In the genomic region with DNA sequence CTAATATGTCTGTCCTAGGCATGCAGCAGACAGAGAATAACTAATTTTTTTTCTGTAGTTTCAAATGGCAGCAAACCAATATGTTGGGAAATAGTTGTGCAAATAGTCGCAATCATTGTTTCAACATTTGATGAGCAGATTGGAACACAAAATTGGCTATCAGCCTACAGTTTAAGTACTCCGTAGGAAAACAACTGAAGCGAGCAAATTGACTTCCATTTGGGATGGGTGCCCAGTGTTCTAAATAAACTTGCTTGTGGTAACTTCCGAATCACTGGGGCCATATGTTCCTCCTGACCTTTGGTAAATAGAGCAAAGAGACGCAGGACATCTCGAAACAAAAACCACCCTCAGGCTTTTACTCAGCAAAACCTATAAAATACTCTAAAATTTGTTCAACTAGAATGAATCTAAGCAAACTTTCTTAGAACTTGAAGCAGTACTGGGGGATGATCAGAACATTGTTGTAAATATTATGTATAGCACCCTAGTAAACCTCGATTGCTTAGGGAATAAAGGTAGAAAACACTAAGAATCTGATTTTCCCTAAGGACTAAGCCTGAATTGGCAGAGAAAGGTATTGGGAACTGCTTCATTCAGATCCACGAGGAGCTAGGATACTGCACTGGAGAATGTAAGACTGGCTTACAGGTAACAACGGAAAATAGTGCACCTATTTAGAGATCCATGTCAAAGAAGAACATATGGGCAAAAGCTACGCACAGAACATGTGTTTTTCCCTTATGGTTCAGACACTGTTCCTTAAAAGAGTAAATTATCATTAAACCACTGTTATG, we compare ENCODE assay signal across 15 mouse cellular contexts.
DNase-seq lines count a peak whose midpoint lies in the region; ATAC-seq and TF ChIP-seq lines count a peak whose summit lies in the region.
"Had no signal": no experiment of that assay in that cellular context is flagged by ENCODE, and none has a peak within 500 bp of the region (broad histone marks: within the 10 kb centered on the region; RNA-seq: fewer than 3 reads in every experiment).

No protein-coding gene starts in this region.

- no peaks in the 10 kb centered on the region for H3K27me3 ChIP-seq in liver, postnatal 0 days (ENCODE audit: insufficient read depth, low read length)
- H3K27me3 ChIP-seq: CH12.LX; heart, embryonic 13.5 days; kidney, embryonic 15.5 days; megakaryocyte, embryonic 14.5 days had no signal

- H3K27ac ChIP-seq in liver, postnatal 0 days (ENCODE audit: low read depth) = no peak overlapping the region
- H3K27ac ChIP-seq: heart, embryonic 13.5 days; kidney, embryonic 15.5 days had no signal

- H3K36me3 ChIP-seq in liver, postnatal 0 days (replicated peaks; ENCODE audit: insufficient read depth, low read length) = no peaks in the 10 kb centered on the region
- H3K36me3 ChIP-seq: heart, embryonic 13.5 days; kidney, embryonic 15.5 days had no signal

- no peak for TF ChIP-seq CTCF in liver, postnatal 0 days (IDR thresholded peaks at IDR 0.05; ENCODE audit: low read depth)

- H3K4me3 ChIP-seq in liver, postnatal 0 days (ENCODE audit: low read depth, low read length) = no peak overlapping the region
- H3K4me3 ChIP-seq: heart, embryonic 13.5 days; kidney, embryonic 15.5 days; megakaryocyte, embryonic 14.5 days; myocyte had no signal

- WGBS in liver, postnatal 0 days (ENCODE audit: insufficient replicate concordance) = 66% methylated on average over 10 of the region's 10 CpGs

- no peaks in the 10 kb centered on the region for H3K9me3 ChIP-seq in liver, postnatal 0 days (ENCODE audit: low read length)
- H3K9me3 ChIP-seq: heart, embryonic 13.5 days; kidney, embryonic 15.5 days had no signal

- no peaks in the 10 kb centered on the region for H3K4me1 ChIP-seq in liver, postnatal 0 days (ENCODE audit: insufficient read depth)
- H3K4me1 ChIP-seq: heart, embryonic 13.5 days; kidney, embryonic 15.5 days; megakaryocyte, embryonic 14.5 days had no signal

- DNase-seq in liver, postnatal 0 days = no peak
- DNase-seq in liver = no peak
- DNase-seq in cerebellum, postnatal 36 days = peak; percentile 73 to 87
- DNase-seq in lung, postnatal 36 days = peak; percentile 26
- DNase-seq in spleen, postnatal 4 days (ENCODE audit: low spot score in 2 of 2) = no peak
- no peak for DNase-seq in frontal cortex, postnatal 36 days (ENCODE audit: low spot score in 2 of 2)
- DNase-seq: gastrocnemius, postnatal 14 days; thymus, postnatal 25 days had no signal

- TF ChIP-seq EP300 in liver, postnatal 0 days (IDR thresholded peaks at IDR 0.05; ENCODE audit: low read depth) = no peak

- ATAC-seq in liver, postnatal 0 days = peak; percentile 79
- peak; percentile 89 for ATAC-seq in cerebellum, adult (ENCODE audit: insufficient number of reproducible peaks, low FRiP score, low TSS enrichment)
- ATAC-seq: hindbrain, embryonic 16.5 days had no signal

- H3K4me2 ChIP-seq in liver, postnatal 0 days (ENCODE audit: low read depth, low read length) = no peak overlapping the region
- H3K4me2 ChIP-seq: heart, embryonic 13.5 days; kidney, embryonic 15.5 days had no signal

- H3K9ac ChIP-seq in liver, postnatal 0 days (replicated peaks) = no peak overlapping the region
- H3K9ac ChIP-seq: heart, embryonic 13.5 days; kidney, embryonic 15.5 days had no signal

Comparison
In these comparisons a context has a peak if more than half of its experiments do, and no peak if none do; other contexts are left out.
1. DNase-seq: peak in cerebellum, postnatal 36 days (2 of 2) and lung, postnatal 36 days (single experiment); none in liver, postnatal 0 days (single experiment), liver (single experiment), spleen, postnatal 4 days (0 of 2) and frontal cortex, postnatal 36 days (0 of 2).